Mouse (Mus musculus) mature B cell (primary cell): Measurements from ENCODE around the gene Olfr520.
"Not testable (repeated sequence)": the region's sequence is repeated elsewhere in the genome, so short reads cannot be mapped to it uniquely, and the experiment has no call there.

Experiments used
- in situ Hi-C: fragments of 300-500 bp; cut with MboI; formaldehyde crosslinking; loops from 2 replicates; pipeline ENCODE4 v1.14.3; 2019

Gene Olfr520

GRCm38 (mm10) chr7:99729973-99730372, at the start of gene Olfr520:
TSS of gene Olfr520 (plus strand) at chr7:99730273.
- in situ Hi-C loops: no loop called here

- in situ Hi-C loops: no loop called here
Observed at GRCm38 (mm10) chr7:99680771-99681170, 49.3 kb upstream of the Olfr520 start.

GRCm38 (mm10) chr7:99684086-99684485, 46.0 kb upstream of the Olfr520 start:
- in situ Hi-C loops: no loop called here

- in situ Hi-C loops: no loop called here
Observed at GRCm38 (mm10) chr7:99690819-99691218, 39.3 kb upstream of the Olfr520 start.

GRCm38 (mm10) chr7:99692396-99692795, 37.7 kb upstream of the Olfr520 start:
- in situ Hi-C loops: no loop called here

- in situ Hi-C loops: no loop called here
Observed at GRCm38 (mm10) chr7:99693387-99693786, 36.7 kb upstream of the Olfr520 start.

- in situ Hi-C loops: no loop called here
Observed at GRCm38 (mm10) chr7:99693976-99694375, 36.1 kb upstream of the Olfr520 start.

GRCm38 (mm10) chr7:99694424-99694823, 35.6 kb upstream of the Olfr520 start:
- in situ Hi-C loops: not testable (repeated sequence)

- in situ Hi-C loops: no loop called here
Observed at GRCm38 (mm10) chr7:99695471-99696057, 34.5 kb upstream of the Olfr520 start.

GRCm38 (mm10) chr7:99698576-99698975, 31.5 kb upstream of the Olfr520 start:
- in situ Hi-C loops: no loop called here

GRCm38 (mm10) chr7:99699106-99699505, 31.0 kb upstream of the Olfr520 start:
- in situ Hi-C loops: no loop called here

- in situ Hi-C loops: no loop called here
Observed at GRCm38 (mm10) chr7:99699709-99700151, 30.3 kb upstream of the Olfr520 start.

- in situ Hi-C loops: no loop called here
Observed at GRCm38 (mm10) chr7:99700641-99701040, 29.4 kb upstream of the Olfr520 start.

GRCm38 (mm10) chr7:99702201-99702600, 27.9 kb upstream of the Olfr520 start:
- in situ Hi-C loops: no loop called here

GRCm38 (mm10) chr7:99704736-99705519, 25.1 kb upstream of the Olfr520 start:
- in situ Hi-C loops: no loop called here

GRCm38 (mm10) chr7:99706341-99707037, 23.6 kb upstream of the Olfr520 start:
- in situ Hi-C loops: no loop called here

GRCm38 (mm10) chr7:99707038-99707595, 23.0 kb upstream of the Olfr520 start:
- in situ Hi-C loops: no loop called here

GRCm38 (mm10) chr7:99707671-99708070, 22.4 kb upstream of the Olfr520 start:
- in situ Hi-C loops: no loop called here

GRCm38 (mm10) chr7:99708301-99708721, 21.8 kb upstream of the Olfr520 start:
- in situ Hi-C loops: no loop called here

- in situ Hi-C loops: no loop called here
Observed at GRCm38 (mm10) chr7:99708750-99709149, 21.3 kb upstream of the Olfr520 start.

GRCm38 (mm10) chr7:99709992-99710391, 20.1 kb upstream of the Olfr520 start:
- in situ Hi-C loops: no loop called here

GRCm38 (mm10) chr7:99710476-99710875, 19.6 kb upstream of the Olfr520 start:
- in situ Hi-C loops: no loop called here
